Mouse (Mus musculus) gastrocnemius, adult 2 months (tissue): ENCODE results near the gene Adig. TPM values are rescaled to one million over a fixed set of nuclear protein-coding genes. Genes with fewer than 3 reads are reported as not detected.
A peak's percentile ranks its signal among the peaks of the same experiment; 100 is the strongest.

ENCODE experiments used
- DNase-seq: peaks from one replicate; pipeline ENCODE4 v3.0.0; 2022
- H3K27ac ChIP-seq: fragments of 200-600 bp; 2 replicates; pipeline ENCODE4 v1.8.1; 2022; ENCODE audit warnings: mild to moderate bottlenecking
- H3K4me3 ChIP-seq: fragments of 200-600 bp; 2 replicates; pipeline ENCODE4 v1.8.1; 2022; ENCODE audit warnings: mild to moderate bottlenecking, moderate library complexity
- CTCF ChIP-seq: fragments of 200-600 bp; IDR thresholded peaks from 2 replicates; pipeline ENCODE4 v1.8.1; 2022; ENCODE audit warnings: antibody characterized with exemption, mild to moderate bottlenecking, moderate library complexity
- intact Hi-C: fragments of 180-260 bp; cut with DNase I; formaldehyde crosslinking; loops from one replicate; pipeline ENCODE4 v1.15.1; 2025
- total RNA-seq, 2 experiments: library from RNA; stranded (reverse); gene quantifications; 2 replicates each; pipeline ENCODE4 v1.2.3; 2021

Adig gene
- total RNA-seq, 2 experiments from 2014 or later, result 3.1 to 5.5 TPM

DNA sequence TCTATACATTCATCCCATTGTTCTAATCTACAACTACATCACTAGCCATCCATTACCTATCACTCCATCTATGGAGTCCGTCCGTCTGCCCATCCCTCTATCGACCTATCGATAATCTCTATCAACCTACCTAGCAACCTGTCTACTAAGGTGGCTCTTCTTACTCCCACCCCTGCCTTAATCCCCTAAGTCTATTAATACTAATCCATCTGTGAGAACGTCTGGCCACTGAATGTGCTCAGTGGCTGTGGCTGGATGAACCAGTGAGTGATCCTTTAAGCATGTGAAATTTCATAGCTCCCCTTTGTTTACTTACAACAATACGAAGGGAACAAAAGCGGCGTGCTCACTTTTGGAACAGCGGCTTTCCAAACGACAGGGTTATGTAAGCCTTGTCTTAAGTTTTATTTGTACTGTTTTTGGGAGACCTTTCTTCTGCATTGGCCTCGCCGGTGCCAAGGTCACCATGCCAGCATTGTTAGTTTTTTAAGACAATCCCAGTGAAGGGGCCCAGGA lies 11.5 kb downstream of the Adig start:
- no peak for DNase-seq
- H3K4me3 ChIP-seq, result no peak overlapping the region
- no peak for TF ChIP-seq CTCF
- no peak overlapping the region for H3K27ac ChIP-seq
- intact Hi-C loops, result no loop called here

GRCm38 (mm10) chr2:158518583-158518982 lies 16.2 kb downstream of the Adig start:
- Histone ChIP-seq H3K27ac (no peak overlapping the region), H3K4me3 (no peak overlapping the region)
- intact Hi-C loops, result no loop called here
- no peak for DNase-seq
- TF ChIP-seq CTCF, result no peak

DNA sequence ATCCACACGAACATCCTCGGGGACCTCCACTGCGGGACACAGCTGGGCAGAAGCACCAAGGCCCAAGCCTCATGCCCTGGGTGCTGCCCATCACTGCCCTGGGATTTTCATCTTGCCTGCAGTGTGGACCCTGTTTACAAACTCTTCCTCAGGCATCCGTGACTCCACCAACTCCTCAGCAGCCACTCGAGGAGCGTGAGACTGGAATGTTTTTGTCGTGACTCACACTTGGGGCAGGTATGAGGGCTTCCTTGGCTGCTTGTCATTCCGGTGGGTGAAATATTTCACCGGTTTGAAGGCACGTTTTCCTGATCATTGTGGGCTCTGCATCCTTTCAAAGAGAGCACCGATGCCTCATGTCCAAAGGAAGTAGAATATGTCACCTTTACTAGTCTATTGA lies 16.7 kb downstream of the Adig start:
- Histone ChIP-seq H3K4me3 (no peak overlapping the region), H3K27ac (no peak overlapping the region)
- intact Hi-C loops, result no loop called here
- TF ChIP-seq CTCF, result no peak
- no peak for DNase-seq

DNA sequence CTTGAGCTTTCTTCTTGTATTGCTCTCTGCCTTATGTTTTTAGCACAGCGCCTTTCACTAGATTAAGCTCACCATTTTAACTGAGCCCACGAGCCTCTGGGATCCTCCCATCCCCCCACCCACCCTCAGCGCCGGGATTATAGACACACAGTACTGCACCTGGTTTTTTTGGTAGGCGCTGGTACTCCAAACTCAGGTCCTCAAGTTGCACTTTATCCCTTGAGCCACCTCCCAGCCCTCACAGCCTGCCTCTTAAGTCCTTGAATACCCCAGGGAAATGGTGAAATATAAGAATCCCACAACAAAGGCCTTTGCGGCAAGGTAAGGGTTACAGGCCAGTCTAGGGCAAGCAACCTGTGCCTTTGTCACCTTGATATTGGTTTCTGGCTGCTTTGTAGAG lies 17.4 kb downstream of the Adig start:
- TF ChIP-seq CTCF, result no peak
- intact Hi-C loops, result no loop called here

DNA sequence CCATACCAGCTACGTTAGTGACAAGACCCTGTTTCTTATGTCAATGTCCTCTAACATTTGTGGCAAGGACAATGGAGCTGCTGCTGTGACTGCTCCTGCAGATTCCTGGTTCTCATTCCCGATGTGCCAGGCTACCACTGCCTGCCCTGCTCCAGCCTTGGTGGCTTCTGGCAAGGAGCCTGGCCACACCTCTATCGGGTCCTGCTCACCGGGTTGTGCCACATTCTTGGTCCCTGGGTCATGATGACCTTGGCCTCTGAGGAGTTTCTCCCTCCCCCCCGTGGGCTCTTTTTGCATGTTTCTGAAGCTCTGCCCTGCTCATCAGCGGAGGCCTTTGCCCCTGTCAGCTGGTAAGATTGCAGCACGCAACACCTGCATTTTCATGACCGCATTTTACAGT lies 20.6 kb downstream of the Adig start:
- Histone ChIP-seq H3K4me3 (no peak overlapping the region), H3K27ac (no peak overlapping the region)
- no peak for DNase-seq
- no peak for TF ChIP-seq CTCF
- intact Hi-C loops, result no loop called here

More for the DNA sequence above, 17.4 kb downstream of the Adig start:
- Histone ChIP-seq H3K4me3 (no peak overlapping the region), H3K27ac (no peak overlapping the region)
- no peak for DNase-seq

GRCm38 (mm10) chr2:158524129-158524860 lies 21.9 kb downstream of the Adig start:
- Histone ChIP-seq H3K27ac (no peak overlapping the region), H3K4me3 (no peak overlapping the region)
- no peak for TF ChIP-seq CTCF
- DNase-seq, result no peak
- intact Hi-C loops, result no loop called here

- intact Hi-C loops, result no loop called here
- peak; percentile 85 for TF ChIP-seq CTCF
- Histone ChIP-seq H3K27ac (no peak overlapping the region), H3K4me3 (no peak overlapping the region)
- DNase-seq, result peak; percentile 46
Measured at GRCm38 (mm10) chr2:158534090-158534489, 31.7 kb downstream of the Adig start.

GRCm38 (mm10) chr2:158534559-158534958 lies 32.1 kb downstream of the Adig start:
- no peak for DNase-seq
- Histone ChIP-seq H3K4me3 (no peak overlapping the region), H3K27ac (no peak overlapping the region)
- intact Hi-C loops, result no loop called here
- no peak for TF ChIP-seq CTCF

DNA sequence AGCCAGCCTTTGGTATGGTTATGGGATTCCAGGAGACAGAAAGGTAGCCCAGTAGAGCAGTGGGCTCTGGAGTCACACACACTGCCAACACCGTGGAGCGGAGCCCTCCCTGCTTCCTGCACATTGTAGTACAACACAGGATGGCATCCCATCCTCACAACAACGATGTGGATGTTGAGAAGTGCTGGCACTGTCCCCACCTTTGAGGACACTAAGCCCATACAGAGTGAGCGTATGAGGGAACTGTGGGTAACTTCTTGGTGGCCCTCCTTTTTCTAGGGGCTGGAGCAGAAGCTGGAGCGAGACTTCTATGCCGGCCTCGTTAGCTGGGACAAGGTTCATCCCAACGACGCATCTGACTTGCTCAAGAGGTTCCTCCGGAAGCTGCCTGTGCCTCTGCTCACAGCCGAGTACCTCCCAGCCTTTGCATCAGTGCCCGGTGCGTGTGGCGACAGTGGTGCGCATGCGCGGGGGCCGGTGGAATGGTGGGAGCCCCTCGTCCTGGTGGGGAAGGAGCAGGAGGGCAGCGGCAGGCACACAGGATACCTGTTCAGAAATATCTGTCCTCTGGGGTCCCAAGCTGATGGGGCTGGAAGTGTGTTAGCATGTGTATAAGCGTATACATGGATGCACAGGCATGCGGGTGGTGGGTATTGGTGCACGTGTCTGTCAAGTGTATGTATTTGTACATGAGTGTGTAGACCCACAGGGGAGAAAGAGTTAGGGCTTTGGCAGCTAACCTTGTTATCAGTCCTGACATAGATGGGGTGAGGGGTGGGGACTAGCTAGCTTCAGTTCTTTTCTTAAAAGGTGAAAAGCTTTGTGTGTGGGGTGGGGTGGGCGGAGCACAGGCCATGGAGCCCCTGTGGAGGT lies 37.3 kb downstream of the Adig start:
- intact Hi-C loops, result no loop called here
- no peak overlapping the region for H3K4me3 ChIP-seq

DNA sequence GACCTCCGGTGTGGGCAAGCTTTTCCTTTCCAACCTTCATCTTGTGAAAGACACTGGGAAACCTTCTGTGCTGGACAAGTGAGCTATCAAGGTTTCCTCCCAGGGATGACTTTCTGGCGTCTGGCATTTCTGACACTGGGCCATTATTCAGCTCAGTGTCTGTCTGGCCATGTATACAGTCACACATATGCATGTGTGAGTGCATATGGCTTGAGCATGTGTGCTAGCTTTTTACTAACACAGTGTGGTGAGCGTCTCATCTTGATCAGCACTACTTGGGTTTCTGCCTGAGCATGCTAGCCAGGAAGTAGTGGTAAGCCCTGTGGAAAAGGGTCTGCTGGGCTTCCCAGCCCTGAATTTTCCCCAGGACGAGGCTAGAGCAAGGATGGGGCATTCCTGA lies 38.9 kb downstream of the Adig start:
- no peak for DNase-seq
- H3K27ac ChIP-seq, result no peak overlapping the region
- intact Hi-C loops, result no loop called here
- TF ChIP-seq CTCF, result no peak
- H3K4me3 ChIP-seq, result no peak overlapping the region

More for the DNA sequence above, 37.3 kb downstream of the Adig start:
- no peak for TF ChIP-seq CTCF
- DNase-seq, result no peak
- no peak overlapping the region for H3K27ac ChIP-seq

DNA sequence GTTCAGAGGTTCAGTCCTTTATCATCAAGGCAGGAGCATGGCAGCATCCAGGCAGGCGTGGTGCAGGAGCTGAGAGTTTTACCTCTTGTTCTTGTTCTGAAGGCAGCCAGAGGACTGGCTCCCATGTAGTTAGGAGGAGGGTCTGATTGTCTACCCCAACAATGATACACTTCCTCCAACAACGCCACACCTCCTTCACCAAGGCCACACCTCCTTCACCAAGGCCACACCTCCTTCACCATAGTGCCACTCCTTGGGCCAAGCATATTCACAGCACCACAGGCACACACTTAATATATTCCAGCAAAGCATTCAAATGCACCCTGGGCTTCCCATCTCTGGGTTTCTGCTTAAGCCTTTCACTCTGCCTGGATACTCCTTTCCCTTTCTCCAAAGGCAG lies 42.9 kb downstream of the Adig start:
- TF ChIP-seq CTCF, result no peak
- DNase-seq, result no peak
- Histone ChIP-seq H3K27ac (no peak overlapping the region), H3K4me3 (no peak overlapping the region)
- intact Hi-C loops, result no loop called here

DNA sequence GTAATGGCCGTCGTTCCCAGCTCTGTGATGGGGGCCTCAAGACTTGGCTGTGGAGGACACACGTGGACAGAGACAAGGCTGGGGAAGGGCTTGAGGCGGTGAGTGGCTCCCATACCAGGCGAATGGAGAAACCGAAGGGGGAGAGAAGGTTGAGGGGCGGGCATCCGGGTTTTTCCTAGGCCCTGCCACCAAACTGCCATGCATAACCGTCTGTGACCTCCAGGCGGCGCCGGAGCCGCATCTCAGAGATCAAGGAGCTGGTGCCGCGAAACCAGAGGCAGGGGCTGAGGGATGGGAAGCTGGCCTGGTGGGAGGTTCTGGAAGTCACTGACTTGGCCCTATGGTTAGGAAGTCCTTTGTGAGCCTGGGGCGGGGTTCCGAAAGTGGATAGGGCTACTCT lies 44.3 kb downstream of the Adig start:
- Histone ChIP-seq H3K4me3 (no peak overlapping the region), H3K27ac (no peak overlapping the region)
- DNase-seq, result peak; percentile 70
- peak; percentile 90 for TF ChIP-seq CTCF
- intact Hi-C loops, result no loop called here

DNA sequence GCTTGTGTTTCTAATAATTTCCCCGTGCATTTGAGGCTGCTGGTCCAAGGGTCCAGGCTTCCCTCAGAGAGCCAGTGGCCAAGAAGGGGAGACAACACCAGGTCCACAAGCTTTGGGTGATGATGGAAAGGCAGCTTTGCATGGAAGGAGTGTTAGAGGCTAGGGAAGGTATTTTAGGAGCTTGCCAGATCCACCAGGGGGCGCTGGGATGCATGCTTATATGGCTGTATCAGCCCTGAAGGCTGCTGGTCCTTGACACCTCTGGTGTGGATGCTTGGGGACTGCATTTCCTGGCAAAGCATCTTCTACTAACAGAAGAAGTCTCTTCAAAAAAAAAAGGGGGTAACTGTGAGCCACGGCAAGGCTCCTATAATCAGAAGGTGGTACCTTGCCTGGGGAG lies 47.7 kb downstream of the Adig start:
- peak; percentile 88 for TF ChIP-seq CTCF
- Histone ChIP-seq H3K4me3 (no peak overlapping the region), H3K27ac (no peak overlapping the region)
- intact Hi-C loops, result loop anchor here (1.0 to 2.0 kb wide), 2 partner anchors 79 to 91 kb away; no protein-coding TSS in a partner anchor
- DNase-seq, result peak; percentile 82
